Mouse (Mus musculus): ENCODE measurements around the gene Adm.

Adm gene

GRCm38 (mm10) chr7:110627486-110628272 is at the start of gene Adm:
Adm (plus strand) TSS chr7:110627661.
- DNase-seq (ENCODE audit: low read depth, low spot score), result peak; percentile 97

- no peak for DNase-seq (ENCODE audit: low read depth, low spot score)
Measured at GRCm38 (mm10) chr7:110583705-110584104, 43.8 kb upstream of the Adm start.

- DNase-seq (ENCODE audit: low read depth, low spot score), result no peak
Measured at GRCm38 (mm10) chr7:110584159-110584558, 43.3 kb upstream of the Adm start.

- no peak for DNase-seq (ENCODE audit: low read depth, low spot score)
Measured at GRCm38 (mm10) chr7:110585250-110585649, 42.2 kb upstream of the Adm start.

GRCm38 (mm10) chr7:110587721-110588120 is 39.7 kb upstream of the Adm start:
- peak; percentile 64 for DNase-seq (ENCODE audit: low read depth, low spot score)

- peak; percentile 54 for DNase-seq (ENCODE audit: low read depth, low spot score)
Measured at GRCm38 (mm10) chr7:110593991-110594390, 33.5 kb upstream of the Adm start.

GRCm38 (mm10) chr7:110597141-110597540 is 30.3 kb upstream of the Adm start:
- no peak for DNase-seq (ENCODE audit: low read depth, low spot score)

GRCm38 (mm10) chr7:110605476-110605875 is 22.0 kb upstream of the Adm start:
- no peak for DNase-seq (ENCODE audit: low read depth, low spot score)

GRCm38 (mm10) chr7:110606906-110607305 is 20.6 kb upstream of the Adm start:
- no peak for DNase-seq (ENCODE audit: low read depth, low spot score)

GRCm38 (mm10) chr7:110613381-110614132 is 13.9 kb upstream of the Adm start:
- peak; percentile 85 for DNase-seq (ENCODE audit: low read depth, low spot score)

- peak; percentile 91 for DNase-seq (ENCODE audit: low read depth, low spot score)
Measured at GRCm38 (mm10) chr7:110614133-110615063, 13.1 kb upstream of the Adm start, which contains the start of gene Sbf2. Sbf2 (minus strand) TSS chr7:110614922.

GRCm38 (mm10) chr7:110615151-110615631 is 12.3 kb upstream of the Adm start:
- DNase-seq (ENCODE audit: low read depth, low spot score), result peak; percentile 78

- DNase-seq (ENCODE audit: low read depth, low spot score), result no peak
Measured at GRCm38 (mm10) chr7:110615792-110616191, 11.7 kb upstream of the Adm start.

- no peak for DNase-seq (ENCODE audit: low read depth, low spot score)
Measured at GRCm38 (mm10) chr7:110619086-110619611, 8.3 kb upstream of the Adm start.

- DNase-seq (ENCODE audit: low read depth, low spot score), result no peak
Measured at GRCm38 (mm10) chr7:110624067-110624466, 3.4 kb upstream of the Adm start.

GRCm38 (mm10) chr7:110624961-110625360 is 2.5 kb upstream of the Adm start:
- no peak for DNase-seq (ENCODE audit: low read depth, low spot score)

- peak; percentile 58 for DNase-seq (ENCODE audit: low read depth, low spot score)
Measured at GRCm38 (mm10) chr7:110625489-110625888, 2.0 kb upstream of the Adm start.

- DNase-seq (ENCODE audit: low read depth, low spot score), result peak; percentile 76
Measured at GRCm38 (mm10) chr7:110626186-110627098, 1.0 kb upstream of the Adm start.

GRCm38 (mm10) chr7:110627099-110627482 is 370 bp upstream of the Adm start:
- DNase-seq (ENCODE audit: low read depth, low spot score), result no peak

GRCm38 (mm10) chr7:110628273-110628600 is 776 bp downstream of the Adm start:
- peak; percentile 70 for DNase-seq (ENCODE audit: low read depth, low spot score)

Measured in A20 (cell line).